Mouse (Mus musculus) frontal cortex, adult 2 months (tissue): Measurements from ENCODE around the gene Btc. TPM values are rescaled to one million over a fixed set of nuclear protein-coding genes. Genes with fewer than 3 reads are reported as not detected.

Experiments
- DNase-seq, 2 experiments: peaks; one replicate each; pipeline ENCODE4 v3.0.0; 2022; ENCODE audit warnings: low spot score in 1 of 2; ENCODE audit errors: extremely low spot score in 1 of 2
- polyA plus RNA-seq: library from polyadenylated mRNA; depleted of rRNA; stranded (reverse); fragments of >200 nt; gene quantifications from 2 replicates; pipeline ENCODE4 v1.2.3, GENCODE M21; 2012; rRNA removed

Gene Btc
- polyA plus RNA-seq, 1 experiment: 0.24 TPM

DNA sequence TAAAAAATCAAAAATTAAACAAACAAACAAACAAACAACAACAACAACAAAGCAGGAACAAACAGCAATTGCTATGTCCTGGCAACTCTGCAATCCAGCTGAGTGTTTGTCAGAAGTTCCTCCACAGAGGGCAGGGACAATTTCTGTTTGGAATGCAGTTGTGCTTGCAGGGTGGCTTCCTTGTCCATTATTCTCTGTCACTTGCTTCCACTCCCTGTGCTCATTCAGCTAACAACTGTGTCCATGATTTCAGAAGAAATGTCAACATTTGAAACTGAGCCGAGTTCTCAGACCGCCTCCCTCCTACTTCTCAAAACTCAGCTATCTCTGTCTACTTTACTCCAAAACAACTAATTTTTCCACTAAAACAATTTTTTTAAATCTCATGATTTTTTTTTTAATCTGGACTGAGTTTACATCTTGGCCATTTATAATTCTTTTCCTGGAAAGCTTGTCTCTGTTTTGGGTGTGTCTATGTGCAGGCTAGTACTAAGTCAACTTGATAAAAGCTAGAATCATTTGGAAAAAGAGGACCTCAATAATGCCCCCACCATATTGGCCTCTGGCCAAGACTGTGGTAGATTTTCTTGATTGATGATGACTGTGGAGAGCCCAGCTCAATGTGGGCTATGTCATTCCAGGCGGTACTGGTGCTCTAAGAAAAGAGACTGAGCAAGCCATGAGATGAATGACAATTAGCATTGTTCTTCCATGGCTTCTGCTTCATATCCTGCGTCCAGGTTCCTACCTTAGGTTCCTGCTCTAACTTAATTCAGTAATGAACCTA lies 70.5 kb downstream of the Btc start:
- no peak for DNase-seq

- DNase-seq: no peak
These were observed 81.0 kb downstream of the Btc start for GRCm38 (mm10) chr5:91321840-91322239.

DNA sequence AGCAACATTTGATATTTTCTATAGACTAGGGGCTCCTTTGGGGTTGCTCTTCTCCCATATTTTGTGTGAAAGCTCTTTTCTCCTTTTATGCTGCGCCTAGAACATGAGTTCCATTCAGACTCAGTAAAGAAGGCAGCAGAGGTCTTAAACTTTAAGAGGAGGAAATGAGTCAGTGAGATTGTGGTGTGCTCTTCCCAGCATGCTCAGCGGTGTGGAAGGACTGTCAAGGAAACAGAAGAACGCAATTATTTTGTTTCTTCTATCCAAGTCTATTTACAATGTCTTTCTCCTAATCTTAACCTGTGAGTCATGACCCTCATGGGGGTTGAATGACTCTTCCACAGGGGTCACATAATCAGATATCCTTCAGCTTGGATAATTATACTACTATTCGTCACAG lies 82.4 kb downstream of the Btc start:
- DNase-seq: no peak

DNA sequence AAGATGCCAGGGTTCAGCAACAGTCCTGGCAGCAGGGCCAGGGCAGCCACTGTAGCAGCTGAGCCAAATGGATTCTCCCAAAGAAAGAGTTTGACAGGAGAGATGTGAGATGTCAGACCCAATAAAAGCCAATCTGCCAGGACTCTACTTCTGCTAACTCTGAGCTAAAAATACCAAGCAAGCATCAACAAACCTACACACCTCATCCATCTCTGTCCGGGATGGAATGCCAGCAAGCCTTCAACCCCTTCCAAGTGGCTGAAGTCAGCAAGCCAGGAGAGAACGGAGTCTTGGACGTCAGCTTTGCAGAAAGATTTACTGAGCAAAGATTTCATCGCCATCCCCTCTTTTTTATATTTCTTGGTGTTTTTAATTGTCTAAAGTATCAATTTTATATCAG lies 88.8 kb downstream of the Btc start:
- no peak for DNase-seq

- no peak for DNase-seq
These were observed 91.0 kb downstream of the Btc start for GRCm38 (mm10) chr5:91311767-91312166.

DNA sequence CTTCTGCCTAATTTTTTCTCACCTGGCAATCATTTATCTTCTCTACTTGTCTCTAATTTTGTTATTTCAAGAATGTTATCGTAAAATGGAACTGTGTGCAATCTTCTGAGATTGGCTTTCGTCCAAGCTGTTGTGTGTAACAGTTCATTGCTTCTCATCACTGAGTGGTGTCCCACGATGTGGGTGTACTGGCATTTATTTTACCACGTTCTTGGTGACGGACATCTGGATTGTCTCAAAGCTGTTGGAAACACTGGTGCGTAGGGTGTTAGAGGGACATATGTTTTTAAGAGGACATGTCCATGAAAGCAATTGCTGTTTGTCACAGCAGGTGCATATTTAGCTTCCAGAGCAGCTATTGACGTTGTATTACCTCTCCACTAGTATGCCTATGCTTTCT lies 94.2 kb downstream of the Btc start:
- DNase-seq: peak; percentile 7 to 47

- DNase-seq: peak; percentile 18 to 83
These were observed 94.9 kb downstream of the Btc start for GRCm38 (mm10) chr5:91307907-91308306.

Other genes with a start within 250 kb of the Btc start
- 16.3 and 16.4 TPM in 2 replicates for gene Parm1, start 114.6 kb upstream of the Btc start, polyA plus RNA-seq